Mouse (Mus musculus) heart, adult 2 months (tissue): ENCODE results near the gene Dctn2. TPM values are rescaled to one million over a fixed set of nuclear protein-coding genes. Genes with fewer than 3 reads are reported as not detected.
A peak's percentile ranks its signal among the peaks of the same experiment; 100 is the strongest.

Source experiments
- DNase-seq, 2 experiments: peaks; one replicate each; pipeline ENCODE4 v3.0.0; 2021
- H3K27ac ChIP-seq: fragments of 200-600 bp; 2 replicates; pipeline ENCODE4 v1.8.1; 2022
- H3K27me3 ChIP-seq: fragments of 200-500 bp; 2 replicates; pipeline ENCODE4 v1.6.1; 2012; ENCODE audit warnings: mild to moderate bottlenecking, low read length, inconsistent platforms, mixed read lengths; ENCODE audit not compliant: control insufficient read depth, insufficient read depth
- H3K36me3 ChIP-seq: fragments of 200-500 bp; 2 replicates; pipeline ENCODE4 v1.6.1; 2012; ENCODE audit warnings: low read length, inconsistent platforms; ENCODE audit not compliant: control insufficient read depth, insufficient read depth
- H3K4me1 ChIP-seq: fragments of 200-500 bp; 2 replicates; pipeline ENCODE4 v1.6.1; 2011; ENCODE audit warnings: low read length; ENCODE audit not compliant: control insufficient read depth, insufficient read depth
- H3K4me3 ChIP-seq: fragments of 200-600 bp; 2 replicates; pipeline ENCODE4 v1.8.1; 2022
- H3K79me2 ChIP-seq: fragments of 200-500 bp; replicated peaks from 2 replicates; pipeline ENCODE4 v1.6.1; 2012; ENCODE audit warnings: mild to moderate bottlenecking, inconsistent platforms, low read length, moderate library complexity, mixed read lengths; ENCODE audit not compliant: control insufficient read depth, insufficient read depth
- H3K9ac ChIP-seq: fragments of 200-500 bp; 2 replicates; pipeline ENCODE4 v1.6.1; 2012; ENCODE audit warnings: low read depth, mild to moderate bottlenecking, control low read depth, inconsistent platforms, low read length, mixed read lengths
- CTCF ChIP-seq: fragments of 200-600 bp; IDR thresholded peaks from 2 replicates; pipeline ENCODE4 v1.8.1; 2022; ENCODE audit warnings: antibody characterized with exemption, mild to moderate bottlenecking, moderate library complexity
- EP300 ChIP-seq: fragments of 200-500 bp; IDR thresholded peaks from 2 replicates; pipeline ENCODE4 v1.6.1; 2011; ENCODE audit warnings: low read depth, low read length, control low read depth; ENCODE audit not compliant: insufficient read depth
- POLR2A ChIP-seq: fragments of 200-500 bp; IDR thresholded peaks from 2 replicates; pipeline ENCODE4 v1.6.1; 2011; ENCODE audit warnings: mild to moderate bottlenecking, low read depth, low read length, control low read depth; ENCODE audit not compliant: insufficient read depth
- WGBS: fragments of 180-500 bp; shearing (Covaris S2); methylation state at CpG from one replicate; pipeline ENCODE4 v1.1.7; 2018; 5-methylcytosine and 5-hydroxymethylcytosine counted together
- intact Hi-C: fragments of 180-260 bp; cut with DNase I; formaldehyde crosslinking; loops from one replicate; pipeline ENCODE4 v1.15.1; 2025
- polyA plus RNA-seq: library from polyadenylated mRNA; depleted of rRNA; stranded (reverse); fragments of >200 nt; gene quantifications from 2 replicates; pipeline ENCODE4 v1.2.3, GENCODE M21; 2012
- total RNA-seq, 2 experiments: library from RNA; stranded (reverse); gene quantifications; 2 replicates each; pipeline ENCODE4 v1.2.3; 2021

Dctn2 gene
- total and polyA plus RNA-seq, 3 experiments, result 123 to 139 (median 135) TPM

- H3K79me2 ChIP-seq, result no peaks in the 10 kb centered on the region
- 0 out of 2 replicates have a peak, but pooled peaks cover 2% of the 10 kb centered on the region for H3K27me3 ChIP-seq
- no peaks in the 10 kb centered on the region for H3K36me3 ChIP-seq
- DNase-seq, result peak; percentile 48 to 54
- no peak overlapping the region for H3K27ac ChIP-seq
- H3K4me1 ChIP-seq, result no peaks in the 10 kb centered on the region
- 17% methylated on average over 7 of the region's 7 CpGs for WGBS
- no peak overlapping the region for H3K9ac ChIP-seq
- H3K4me3 ChIP-seq, result no peak overlapping the region
- TF ChIP-seq POLR2A (no peak), EP300 (no peak), CTCF (peak; percentile 60)
- intact Hi-C loops, result no loop called here
Measured at GRCm38 (mm10) chr10:127324495-127324894, 58.3 kb downstream of the Dctn2 start.

GRCm38 (mm10) chr10:127325454-127326016 lies 59.4 kb downstream of the Dctn2 start:
- no peaks in the 10 kb centered on the region for H3K79me2 ChIP-seq
- no peaks in the 10 kb centered on the region for H3K4me1 ChIP-seq
- intact Hi-C loops, result loop anchor here (5.0 kb wide), 1 partner anchor 153 kb away; no protein-coding TSS in a partner anchor
- 53% methylated on average over 14 of the region's 14 CpGs for WGBS
- H3K27me3 ChIP-seq, result 0 out of 2 replicates have a peak, but pooled peaks cover 2% of the 10 kb centered on the region
- no peak overlapping the region for H3K9ac ChIP-seq
- no peak overlapping the region for H3K27ac ChIP-seq
- TF ChIP-seq EP300, result no peak
- TF ChIP-seq CTCF, result no peak
- TF ChIP-seq POLR2A, result no peak
- H3K36me3 ChIP-seq, result no peaks in the 10 kb centered on the region
- no peak for DNase-seq
- no peak overlapping the region; the same call in 1 of the 2 replicates for H3K4me3 ChIP-seq

GRCm38 (mm10) chr10:127326017-127326801 lies 60.0 kb downstream of the Dctn2 start:
- intact Hi-C loops, result loop anchor here (5.0 kb wide), 1 partner anchor 154 kb away; no protein-coding TSS in a partner anchor
- WGBS, result 7% methylated on average over 54 of the region's 54 CpGs
- no peaks in the 10 kb centered on the region for H3K36me3 ChIP-seq
- no peaks in the 10 kb centered on the region for H3K4me1 ChIP-seq
- peak overlapping the region; percentile 55 for H3K4me3 ChIP-seq
- no peak for TF ChIP-seq POLR2A
- no peak for TF ChIP-seq EP300
- no peak for TF ChIP-seq CTCF
- H3K79me2 ChIP-seq, result no peaks in the 10 kb centered on the region
- DNase-seq, result peak; percentile 52 to 62
- H3K9ac ChIP-seq, result peak overlapping the region; percentile 64
- H3K27me3 ChIP-seq, result peaks cover 2% of the 10 kb centered on the region; the same call in 1 of the 2 replicates
- peak overlapping the region; percentile 13; the same call in 1 of the 2 replicates for H3K27ac ChIP-seq

GRCm38 (mm10) chr10:127326828-127327227 lies 60.7 kb downstream of the Dctn2 start:
- H3K4me1 ChIP-seq, result no peaks in the 10 kb centered on the region
- H3K36me3 ChIP-seq, result no peaks in the 10 kb centered on the region
- H3K27ac ChIP-seq, result peak overlapping the region; percentile 13; the same call in 1 of the 2 replicates
- peak overlapping the region; percentile 64 for H3K9ac ChIP-seq
- DNase-seq, result peak in 1 of 2 experiments; percentile 47
- peak overlapping the region; percentile 55 for H3K4me3 ChIP-seq
- H3K27me3 ChIP-seq, result peaks cover 2% of the 10 kb centered on the region; the same call in 1 of the 2 replicates
- no peaks in the 10 kb centered on the region for H3K79me2 ChIP-seq
- no peak for TF ChIP-seq EP300
- no peak for TF ChIP-seq POLR2A
- TF ChIP-seq CTCF, result no peak
- WGBS, result 12% methylated on average over 29 of the region's 29 CpGs
- intact Hi-C loops, result loop anchor here (5.0 kb wide), 1 partner anchor 155 kb away; no protein-coding TSS in a partner anchor

- peaks cover 2% of the 10 kb centered on the region; the same call in 1 of the 2 replicates for H3K27me3 ChIP-seq
- H3K4me3 ChIP-seq, result no peak overlapping the region
Measured at GRCm38 (mm10) chr10:127327461-127328145, 61.4 kb downstream of the Dctn2 start.

More at GRCm38 (mm10) chr10:127327461-127328145, 61.4 kb downstream of the Dctn2 start:
- no peak overlapping the region for H3K9ac ChIP-seq
- 45% methylated on average over 18 of the region's 18 CpGs for WGBS
- no peak for DNase-seq
- H3K36me3 ChIP-seq, result no peaks in the 10 kb centered on the region
- no peaks in the 10 kb centered on the region for H3K4me1 ChIP-seq
- TF ChIP-seq POLR2A (no peak), CTCF (no peak), EP300 (no peak)
- intact Hi-C loops, result loop anchor here (5.0 kb wide), 1 partner anchor 155 kb away; no protein-coding TSS in a partner anchor
- no peak overlapping the region for H3K27ac ChIP-seq
- H3K79me2 ChIP-seq, result no peaks in the 10 kb centered on the region
